Mouse (Mus musculus) megakaryocyte-erythroid progenitor cell, adult 5-6 weeks (primary cell): ENCODE data around the gene Rhox2b. TPM values are rescaled to one million over a fixed set of nuclear protein-coding genes. Genes with fewer than 3 reads are reported as not detected.
"Not testable (repeated sequence)": the region's sequence is repeated elsewhere in the genome, so short reads cannot be mapped to it uniquely, and the experiment has no call there.

Experiments
- ATAC-seq: replicated peaks from 2 replicates; pipeline ENCODE4 v1.8.0; 2016; ENCODE audit warnings: mild to moderate bottlenecking, inconsistent platforms; ENCODE audit not compliant: severe bottlenecking, poor library complexity, low FRiP score, low TSS enrichment
- total RNA-seq, 2 experiments: library from RNA; stranded (forward) in 1 of 2; stranded (reverse) in 1 of 2; fragments of 200-1000, 215-1000 nt in 1 of 2; fragments of >200 nt in 1 of 2; fragmentation: Nextera tagmentation in 1 of 2; gene quantifications; 2 replicates each; pipeline ENCODE4 v1.2.3; 2014 to 2017

Gene Rhox2b
- total RNA-seq (2014; fragmentation: Nextera tagmentation) (not detected in 2 replicates), total RNA-seq (2017) (not detected in 2 replicates)

- ATAC-seq: not testable (repeated sequence)
These were observed at the start of gene Rhox2b for GRCm38 (mm10) chrX:37411767-37412166. Rhox2b (plus strand) TSS chrX:37412067.

GRCm38 (mm10) chrX:37379728-37380127 is 32.1 kb upstream of the Rhox2b start, which contains the start of gene Rhox3a2:
Rhox3a2 (plus strand) TSS chrX:37380028.
- not testable (repeated sequence) for ATAC-seq

- not testable (repeated sequence) for ATAC-seq
These were observed 21.3 kb upstream of the Rhox2b start, which contains the start of gene Rhox4a2 for GRCm38 (mm10) chrX:37390548-37390947. Rhox4a2 (plus strand) TSS chrX:37390848.

GRCm38 (mm10) chrX:37432194-37432593 is 20.3 kb downstream of the Rhox2b start, which contains the start of gene Rhox4b:
Rhox4b (plus strand) TSS chrX:37432494.
- ATAC-seq: not testable (repeated sequence)

- ATAC-seq: not testable (repeated sequence)
These were observed 41.5 kb downstream of the Rhox2b start, which contains the start of gene Rhox2c for GRCm38 (mm10) chrX:37453380-37453779. Rhox2c (plus strand) TSS chrX:37453680.

- ATAC-seq: not testable (repeated sequence)
These were observed 46.4 kb downstream of the Rhox2b start, which contains the start of gene Rhox3c for GRCm38 (mm10) chrX:37458285-37458684. Rhox3c (plus strand) TSS chrX:37458585.

Other genes with a start within 250 kb of the Rhox2b start
- not detected in 2 replicates for gene Akap14, start 243.2 kb upstream of the Rhox2b start, total RNA-seq (2014; fragmentation: Nextera tagmentation)
- not detected in 2 replicates for gene Akap14, start 243.2 kb upstream of the Rhox2b start, total RNA-seq (2017)
- gene Ndufa1, start 220.9 kb upstream of the Rhox2b start, total RNA-seq (2014; fragmentation: Nextera tagmentation): 231 and 296 TPM in 2 replicates
- 114 and 134 TPM in 2 replicates for gene Ndufa1, start 220.9 kb upstream of the Rhox2b start, total RNA-seq (2017)
- gene Rnf113a1, start 220.8 kb upstream of the Rhox2b start, total RNA-seq (2014; fragmentation: Nextera tagmentation): 5.7 and 7.4 TPM in 2 replicates
- 0.80 and 4.4 TPM in 2 replicates for gene Rnf113a1, start 220.8 kb upstream of the Rhox2b start, total RNA-seq (2017)
- gene Gm9, start 201.0 kb upstream of the Rhox2b start, total RNA-seq (2014; fragmentation: Nextera tagmentation): not detected in 2 replicates
- gene Gm9, start 201.0 kb upstream of the Rhox2b start, total RNA-seq (2017): not detected in 2 replicates
- not detected in 2 replicates for gene Rhox1, start 189.8 kb upstream of the Rhox2b start, total RNA-seq (2014; fragmentation: Nextera tagmentation)
- not detected in 2 replicates for gene Rhox1, start 189.8 kb upstream of the Rhox2b start, total RNA-seq (2017)
- not detected in 2 replicates for gene Rhox2a, start 167.1 kb upstream of the Rhox2b start, total RNA-seq (2014; fragmentation: Nextera tagmentation)
- not detected in 2 replicates for gene Rhox2a, start 167.1 kb upstream of the Rhox2b start, total RNA-seq (2017)
- gene Rhox3a, start 162.1 kb upstream of the Rhox2b start, total RNA-seq (2014; fragmentation: Nextera tagmentation): not detected in 2 replicates
- not detected in 2 replicates for gene Rhox3a, start 162.1 kb upstream of the Rhox2b start, total RNA-seq (2017)
- gene Rhox4a, start 146.7 kb upstream of the Rhox2b start, total RNA-seq (2014; fragmentation: Nextera tagmentation): not detected in 2 replicates
- not detected in 2 replicates for gene Rhox4a, start 146.7 kb upstream of the Rhox2b start, total RNA-seq (2017)
- gene Rhox3a2, start 32.0 kb upstream of the Rhox2b start, total RNA-seq (2014; fragmentation: Nextera tagmentation): not detected in 2 replicates
- gene Rhox3a2, start 32.0 kb upstream of the Rhox2b start, total RNA-seq (2017): not detected in 2 replicates
- not detected in 2 replicates for gene Rhox4a2, start 21.2 kb upstream of the Rhox2b start, total RNA-seq (2014; fragmentation: Nextera tagmentation)
- not detected in 2 replicates for gene Rhox4a2, start 21.2 kb upstream of the Rhox2b start, total RNA-seq (2017)
- not detected in 2 replicates for gene Rhox4b, start 20.4 kb downstream of the Rhox2b start, total RNA-seq (2014; fragmentation: Nextera tagmentation)
- gene Rhox4b, start 20.4 kb downstream of the Rhox2b start, total RNA-seq (2017): not detected in 2 replicates
- not detected in 2 replicates for gene Rhox2c, start 41.6 kb downstream of the Rhox2b start, total RNA-seq (2014; fragmentation: Nextera tagmentation)
- not detected in 2 replicates for gene Rhox2c, start 41.6 kb downstream of the Rhox2b start, total RNA-seq (2017)
- gene Rhox3c, start 46.5 kb downstream of the Rhox2b start, total RNA-seq (2014; fragmentation: Nextera tagmentation): not detected in 2 replicates
- gene Rhox3c, start 46.5 kb downstream of the Rhox2b start, total RNA-seq (2017): not detected in 2 replicates
- gene Rhox4c, start 68.3 kb downstream of the Rhox2b start, total RNA-seq (2014; fragmentation: Nextera tagmentation): not detected in 2 replicates
- gene Rhox4c, start 68.3 kb downstream of the Rhox2b start, total RNA-seq (2017): not detected in 2 replicates
- not detected in 2 replicates for gene Rhox2d, start 81.4 kb downstream of the Rhox2b start, total RNA-seq (2014; fragmentation: Nextera tagmentation)
- not detected in 2 replicates for gene Rhox2d, start 81.4 kb downstream of the Rhox2b start, total RNA-seq (2017)
- gene Rhox4d, start 102.3 kb downstream of the Rhox2b start, total RNA-seq (2014; fragmentation: Nextera tagmentation): not detected in 2 replicates
- not detected in 2 replicates for gene Rhox4d, start 102.3 kb downstream of the Rhox2b start, total RNA-seq (2017)
- not detected in 2 replicates for gene Rhox2e, start 118.4 kb downstream of the Rhox2b start, total RNA-seq (2014; fragmentation: Nextera tagmentation)
- not detected in 2 replicates for gene Rhox2e, start 118.4 kb downstream of the Rhox2b start, total RNA-seq (2017)
- gene Rhox3e, start 130.0 kb downstream of the Rhox2b start, total RNA-seq (2014; fragmentation: Nextera tagmentation): not detected in 2 replicates
- not detected in 2 replicates for gene Rhox3e, start 130.0 kb downstream of the Rhox2b start, total RNA-seq (2017)
- gene Rhox4e, start 145.3 kb downstream of the Rhox2b start, total RNA-seq (2014; fragmentation: Nextera tagmentation): not detected in 2 replicates
- not detected in 2 replicates for gene Rhox4e, start 145.3 kb downstream of the Rhox2b start, total RNA-seq (2017)
- gene Rhox2f, start 159.3 kb downstream of the Rhox2b start, total RNA-seq (2014; fragmentation: Nextera tagmentation): not detected in 2 replicates
- not detected in 2 replicates for gene Rhox2f, start 159.3 kb downstream of the Rhox2b start, total RNA-seq (2017)
- gene Rhox3f, start 168.9 kb downstream of the Rhox2b start, total RNA-seq (2014; fragmentation: Nextera tagmentation): not detected in 2 replicates
- not detected in 2 replicates for gene Rhox3f, start 168.9 kb downstream of the Rhox2b start, total RNA-seq (2017)
- not detected in 2 replicates for gene Rhox4f, start 195.6 kb downstream of the Rhox2b start, total RNA-seq (2014; fragmentation: Nextera tagmentation)
- not detected in 2 replicates for gene Rhox4f, start 195.6 kb downstream of the Rhox2b start, total RNA-seq (2017)
- gene Rhox3g, start 216.5 kb downstream of the Rhox2b start, total RNA-seq (2014; fragmentation: Nextera tagmentation): not detected in 2 replicates
- not detected in 2 replicates for gene Rhox3g, start 216.5 kb downstream of the Rhox2b start, total RNA-seq (2017)
- not detected in 2 replicates for gene Rhox2g, start 231.4 kb downstream of the Rhox2b start, total RNA-seq (2014; fragmentation: Nextera tagmentation)
- gene Rhox2g, start 231.4 kb downstream of the Rhox2b start, total RNA-seq (2017): not detected in 2 replicates
- not detected in 2 replicates for gene Rhox4g, start 239.3 kb downstream of the Rhox2b start, total RNA-seq (2014; fragmentation: Nextera tagmentation)
- gene Rhox4g, start 239.3 kb downstream of the Rhox2b start, total RNA-seq (2017): not detected in 2 replicates